Mouse (Mus musculus) heart, embryonic 11.5 days (tissue): ENCODE data around the gene BC055324. TPM values are rescaled to one million over a fixed set of nuclear protein-coding genes. Genes with fewer than 3 reads are reported as not detected.
A peak's percentile ranks its signal among the peaks of the same experiment; 100 is the strongest.

ENCODE experiments used
- ATAC-seq: fragments of 200-750 bp; cut with Nextera tagmentation; replicated peaks from 2 replicates; pipeline ENCODE4 v1.8.0; 2017; ENCODE audit warnings: moderate library complexity; ENCODE audit not compliant: insufficient number of reproducible peaks, low FRiP score, low TSS enrichment
- H3K27ac ChIP-seq: fragments of 300-500 bp; sonication (generic); 2 replicates; pipeline ENCODE4 v1.5.1; 2014; ENCODE audit warnings: mild to moderate bottlenecking, low read depth, low read length
- H3K27me3 ChIP-seq: fragments of 300-500 bp; sonication (generic); 2 replicates; pipeline ENCODE4 v1.6.1; 2014; ENCODE audit warnings: mild to moderate bottlenecking, low read length, mixed read lengths; ENCODE audit not compliant: control insufficient read depth, insufficient read depth
- H3K36me3 ChIP-seq: fragments of 300-500 bp; sonication (generic); 2 replicates; pipeline ENCODE4 v1.6.1; 2014; ENCODE audit warnings: mild to moderate bottlenecking, low read length, moderate library complexity, mixed read lengths; ENCODE audit not compliant: control insufficient read depth, insufficient read depth
- H3K4me1 ChIP-seq: fragments of 300-500 bp; sonication (generic); 2 replicates; pipeline ENCODE4 v1.6.1; 2014; ENCODE audit warnings: low read length; ENCODE audit not compliant: control insufficient read depth, insufficient read depth
- H3K4me2 ChIP-seq: fragments of 300-500 bp; sonication (generic); 2 replicates; pipeline ENCODE4 v1.6.1; 2014; ENCODE audit warnings: mild to moderate bottlenecking, moderate library complexity
- H3K4me3 ChIP-seq: fragments of 300-500 bp; sonication (generic); 2 replicates; pipeline ENCODE4 v1.5.1; 2014; ENCODE audit warnings: low read depth, low read length
- H3K9ac ChIP-seq: fragments of 300-500 bp; sonication (generic); 2 replicates; pipeline ENCODE4 v1.6.1; 2014; ENCODE audit warnings: mild to moderate bottlenecking, low read depth, low read length, moderate library complexity
- H3K9me3 ChIP-seq: fragments of 300-500 bp; sonication (generic); replicated peaks from 2 replicates; pipeline ENCODE4 v1.6.1; 2016; ENCODE audit warnings: low read length; ENCODE audit not compliant: control insufficient read depth
- WGBS: fragments of 180-500 bp; shearing (Covaris S2); extraction: QIAGEN DNeasy Blood & Tissue Kit; methylation state at CpG from one replicate; pipeline ENCODE4 v1.1.7; 2014; ENCODE audit not compliant: insufficient replicate concordance; 5-methylcytosine and 5-hydroxymethylcytosine counted together
- polyA plus RNA-seq: library from polyadenylated mRNA; unstranded; fragments of >200 nt; fragmentation: Nextera tagmentation; extraction: Ambion mirVana; gene quantifications from 2 replicates; pipeline ENCODE4 v1.2.1, GENCODE M21; 2014

The BC055324 gene
- polyA plus RNA-seq, 1 experiment from 2014 or later = 20.0 TPM

DNA sequence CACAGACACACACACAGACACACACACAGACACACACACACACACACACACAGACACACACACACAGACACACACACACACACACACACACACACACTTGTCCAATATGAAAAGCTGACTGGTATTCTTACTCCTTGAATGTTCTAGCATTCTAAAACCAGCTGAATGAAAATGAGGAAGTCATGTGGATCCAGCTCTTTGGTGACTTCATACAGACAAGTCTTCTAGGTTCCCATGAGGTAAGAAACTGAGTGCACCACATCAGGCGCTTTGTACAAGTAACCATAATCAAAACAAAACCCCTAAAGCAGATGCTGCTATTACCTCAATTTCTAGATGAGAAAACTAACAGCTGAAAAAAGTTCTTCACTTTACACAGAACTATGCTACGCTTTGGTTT, 19.5 kb downstream of the BC055324 start:
- 92% methylated on average over 2 of the region's 2 CpGs for WGBS
- Histone ChIP-seq H3K36me3 (no peaks in the 10 kb centered on the region), H3K9me3 (no peaks in the 10 kb centered on the region), H3K27ac (no peak overlapping the region), H3K4me3 (no peak overlapping the region), H3K4me1 (0 out of 2 replicates have a peak, but pooled peaks cover 2% of the 10 kb centered on the region), H3K4me2 (no peak overlapping the region), H3K9ac (no peak overlapping the region), H3K27me3 (no peaks in the 10 kb centered on the region)
- ATAC-seq = no peak

DNA sequence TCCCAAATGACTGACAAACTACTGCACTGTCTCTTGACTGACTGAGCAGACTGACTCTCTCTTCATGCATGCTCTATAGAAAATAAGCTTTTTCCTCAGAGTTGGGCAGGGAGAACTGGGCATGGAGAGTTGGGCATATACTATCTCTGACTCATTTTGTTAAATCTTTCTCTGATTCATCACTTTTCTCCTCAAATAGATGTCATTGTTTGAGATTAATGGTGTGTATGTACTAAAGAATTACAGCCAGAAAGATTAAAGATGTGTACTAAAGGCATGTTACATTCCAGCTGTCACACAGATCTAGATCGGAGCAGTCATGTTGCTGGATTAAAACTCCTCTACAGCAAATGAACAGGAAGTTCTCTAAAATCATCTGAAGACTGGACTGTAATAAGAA, 20.1 kb downstream of the BC055324 start:
- Histone ChIP-seq H3K9me3 (no peaks in the 10 kb centered on the region), H3K9ac (no peak overlapping the region), H3K27ac (no peak overlapping the region), H3K4me1 (0 out of 2 replicates have a peak, but pooled peaks cover 2% of the 10 kb centered on the region), H3K27me3 (no peaks in the 10 kb centered on the region), H3K4me3 (no peak overlapping the region), H3K4me2 (no peak overlapping the region), H3K36me3 (no peaks in the 10 kb centered on the region)
- WGBS = 88% methylated on average over 1 of the region's 1 CpGs
- no peak for ATAC-seq

DNA sequence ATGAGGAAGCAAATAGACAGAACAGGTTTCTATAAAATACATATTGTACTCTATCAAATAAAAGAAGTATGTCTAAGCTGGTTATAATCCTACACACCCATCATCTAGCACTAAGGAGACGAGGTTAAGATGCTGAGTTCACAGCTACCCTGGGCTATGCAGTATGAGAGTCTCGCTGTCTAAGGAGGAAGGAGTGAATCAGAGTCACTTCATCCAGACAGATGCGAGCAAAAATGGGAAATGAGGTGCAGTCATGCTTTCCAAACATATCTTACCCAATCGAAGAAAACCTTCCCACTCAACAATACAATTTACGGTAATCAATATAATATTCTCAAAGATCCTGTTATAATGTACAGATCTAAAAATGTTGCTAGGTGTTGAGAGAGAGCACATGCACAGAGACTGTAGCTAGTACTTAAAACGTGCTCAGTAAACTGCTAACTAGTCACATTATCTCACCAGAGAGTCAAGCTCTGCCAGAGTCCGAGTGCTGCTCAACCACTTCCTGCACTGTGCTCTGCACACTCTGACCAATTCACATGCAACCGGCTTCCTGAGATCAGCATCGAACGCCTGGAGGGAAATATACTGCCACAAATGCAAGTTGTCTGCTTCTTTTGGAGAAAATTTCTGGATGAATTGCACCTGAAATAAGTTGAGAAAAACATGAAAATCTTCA, 30.4 kb downstream of the BC055324 start:
- WGBS = 84% methylated on average over 10 of the region's 10 CpGs
- Histone ChIP-seq H3K4me3 (no peak overlapping the region), H3K27ac (no peak overlapping the region), H3K27me3 (no peaks in the 10 kb centered on the region), H3K4me1 (no peaks in the 10 kb centered on the region), H3K9ac (no peak overlapping the region), H3K36me3 (peaks cover 13% of the 10 kb centered on the region), H3K4me2 (no peak overlapping the region), H3K9me3 (no peaks in the 10 kb centered on the region)
- no peak for ATAC-seq

DNA sequence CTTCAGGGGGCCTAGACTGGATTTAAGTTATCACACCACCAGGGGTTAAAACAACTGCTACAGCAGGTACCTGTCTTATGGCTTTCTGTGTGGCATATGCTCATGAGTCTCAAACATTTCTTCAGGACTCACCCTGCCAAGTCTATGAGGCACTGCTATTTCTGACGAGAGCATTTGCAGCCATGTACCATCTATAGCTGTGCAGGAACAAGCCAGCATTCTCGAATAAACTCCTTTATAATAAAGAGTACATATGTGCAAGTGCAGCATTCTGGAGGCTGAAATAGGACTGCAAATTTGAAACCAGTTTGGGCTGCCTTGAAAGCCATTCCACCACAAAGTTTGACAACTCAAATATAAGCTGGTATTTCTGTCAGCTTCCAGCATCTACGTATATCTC, 36.6 kb downstream of the BC055324 start:
- Histone ChIP-seq H3K36me3 (peaks cover 18% of the 10 kb centered on the region), H3K4me1 (no peaks in the 10 kb centered on the region), H3K27me3 (no peaks in the 10 kb centered on the region), H3K9me3 (no peaks in the 10 kb centered on the region), H3K4me2 (no peak overlapping the region), H3K4me3 (no peak overlapping the region), H3K27ac (no peak overlapping the region), H3K9ac (no peak overlapping the region)
- WGBS = 85% methylated on average over 3 of the region's 3 CpGs
- no peak for ATAC-seq

DNA sequence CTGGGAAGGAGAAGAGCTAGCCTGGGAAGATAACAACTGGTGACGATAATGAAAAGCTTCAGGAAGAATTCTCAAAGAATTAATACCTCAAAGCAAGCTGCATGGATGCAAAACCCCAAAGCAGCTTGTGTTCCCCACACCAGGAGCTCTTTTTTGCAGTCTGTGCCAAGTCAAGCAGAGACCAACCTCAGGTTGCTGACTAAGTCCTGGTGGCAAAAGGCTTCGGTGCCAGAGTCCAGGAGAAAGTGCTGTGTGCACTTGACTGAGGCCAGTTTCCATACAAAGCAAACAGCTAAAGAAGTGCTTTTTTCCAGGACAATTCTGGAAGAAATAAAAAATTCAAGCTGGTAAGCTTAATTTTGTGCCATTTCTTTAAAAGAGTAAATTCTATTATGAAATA, 41.2 kb downstream of the BC055324 start:
- no peak for ATAC-seq
- no peaks in the 10 kb centered on the region for H3K27me3 ChIP-seq
- H3K27ac ChIP-seq = no peak overlapping the region
- no peak overlapping the region for H3K9ac ChIP-seq
- H3K9me3 ChIP-seq = no peaks in the 10 kb centered on the region
- no peaks in the 10 kb centered on the region for H3K4me1 ChIP-seq
- no peak overlapping the region for H3K4me2 ChIP-seq
- H3K4me3 ChIP-seq = no peak overlapping the region
- peaks cover 20% of the 10 kb centered on the region for H3K36me3 ChIP-seq
- 82% methylated on average over 2 of the region's 2 CpGs for WGBS

DNA sequence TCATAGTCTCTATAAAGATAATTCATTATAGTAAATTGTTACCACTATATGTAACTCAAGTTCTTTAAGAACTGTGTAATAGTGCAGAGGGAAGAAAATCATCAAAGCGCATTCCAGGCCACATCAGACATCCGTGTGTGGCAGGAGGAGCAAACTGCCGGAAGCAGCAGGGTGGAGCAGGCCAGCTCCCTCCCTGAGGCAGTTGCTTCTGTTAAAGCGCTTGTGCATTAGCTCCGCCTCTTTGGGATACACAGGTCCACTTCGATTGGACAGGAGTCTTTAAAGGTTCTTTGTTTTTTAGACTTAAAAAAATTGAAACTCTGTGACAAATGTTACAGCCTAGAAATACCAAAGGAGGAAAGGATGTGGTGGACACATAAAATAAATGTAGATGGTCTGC, 52.5 kb downstream of the BC055324 start:
- WGBS = 68% methylated on average over 6 of the region's 6 CpGs

DNA sequence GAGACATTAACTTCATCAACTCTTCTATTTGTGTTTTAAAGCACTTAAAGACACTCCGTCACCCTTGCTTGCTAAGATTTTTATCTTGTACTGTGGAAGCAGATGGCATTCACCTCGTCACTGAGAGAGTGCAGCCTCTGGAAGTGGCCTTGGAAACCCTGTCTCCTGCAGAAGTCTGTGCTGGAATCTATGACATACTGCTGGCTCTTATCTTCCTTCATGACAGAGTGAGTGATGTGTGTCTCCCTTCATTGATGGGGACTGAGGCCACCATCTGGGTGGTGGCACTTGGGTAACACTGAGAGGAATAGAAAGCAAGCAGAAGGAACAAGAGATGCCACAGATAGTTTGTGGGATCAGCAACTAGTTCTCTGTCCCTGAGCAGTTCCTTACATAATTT, 60.0 kb downstream of the BC055324 start:
- Histone ChIP-seq H3K4me2 (no peak overlapping the region), H3K36me3 (peaks cover 12% of the 10 kb centered on the region), H3K9me3 (no peaks in the 10 kb centered on the region), H3K9ac (no peak overlapping the region), H3K27me3 (no peaks in the 10 kb centered on the region), H3K4me1 (peaks cover 6% of the 10 kb centered on the region), H3K27ac (no peak overlapping the region), H3K4me3 (no peak overlapping the region)
- no peak for ATAC-seq
- WGBS = 46% methylated on average over 2 of the region's 2 CpGs

More for the DNA sequence above, 52.5 kb downstream of the BC055324 start:
- H3K9ac ChIP-seq = no peak overlapping the region
- no peak overlapping the region for H3K4me3 ChIP-seq
- no peak overlapping the region for H3K27ac ChIP-seq
- H3K36me3 ChIP-seq = peaks cover 23% of the 10 kb centered on the region
- H3K4me1 ChIP-seq = no peaks in the 10 kb centered on the region
- H3K9me3 ChIP-seq = no peaks in the 10 kb centered on the region
- no peak for ATAC-seq
- no peak overlapping the region for H3K4me2 ChIP-seq
- H3K27me3 ChIP-seq = no peaks in the 10 kb centered on the region

DNA sequence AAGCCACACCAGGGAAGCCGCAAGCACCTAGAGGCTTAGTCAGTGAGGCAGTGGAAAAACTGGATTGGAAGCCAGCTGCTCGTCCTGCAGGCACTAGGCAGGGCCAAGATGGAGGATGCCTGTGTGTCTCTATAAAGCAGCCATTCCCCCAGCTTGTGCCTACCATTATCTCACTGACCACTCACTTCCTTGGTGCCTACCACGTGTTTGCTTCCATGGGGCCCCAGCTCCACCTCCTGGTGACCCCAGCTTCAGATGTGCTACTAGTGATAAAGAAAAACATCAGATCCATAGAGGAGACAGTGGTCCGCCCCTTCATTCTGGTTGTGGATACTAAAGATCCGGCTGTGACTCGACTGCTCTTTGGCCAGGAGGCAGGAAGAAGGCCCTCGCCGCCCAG, 62.8 kb downstream of the BC055324 start:
- peaks cover 5% of the 10 kb centered on the region; the same call in 1 of the 2 replicates for H3K36me3 ChIP-seq
- WGBS = 78% methylated on average over 8 of the region's 8 CpGs

DNA sequence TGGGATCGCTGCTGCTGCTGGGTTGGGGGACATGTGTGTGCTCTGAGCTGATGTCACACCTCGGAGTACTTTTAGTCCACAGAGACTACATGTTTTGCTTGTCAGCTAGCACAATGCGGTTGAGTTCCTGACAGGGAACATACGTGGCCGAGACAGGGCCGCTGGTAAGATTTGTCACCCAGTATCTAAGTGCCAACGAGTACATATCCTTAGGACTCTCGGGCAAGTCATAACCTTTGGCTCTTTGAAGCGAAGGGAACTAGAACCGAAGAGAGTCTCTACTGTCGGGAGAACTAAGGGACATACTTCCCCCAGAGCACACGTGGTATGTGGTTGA, 64.2 kb downstream of the BC055324 start:
- peaks cover 6% of the 10 kb centered on the region for H3K4me1 ChIP-seq
- peak overlapping the region; percentile 99 for H3K4me3 ChIP-seq
- H3K36me3 ChIP-seq = peaks cover 3% of the 10 kb centered on the region; the same call in 1 of the 2 replicates
- no peak overlapping the region for H3K27ac ChIP-seq
- peak overlapping the region; percentile 78 for H3K4me2 ChIP-seq
- WGBS = 6% methylated on average over 12 of the region's 12 CpGs
- H3K9me3 ChIP-seq = no peaks in the 10 kb centered on the region
- H3K27me3 ChIP-seq = no peaks in the 10 kb centered on the region
- 0 out of 2 replicates have a peak, but pooled peaks have one; percentile 5 for ATAC-seq
- H3K9ac ChIP-seq = peak overlapping the region; percentile 96

More for the DNA sequence above, 62.8 kb downstream of the BC055324 start:
- no peaks in the 10 kb centered on the region for H3K9me3 ChIP-seq
- no peak overlapping the region for H3K27ac ChIP-seq
- no peak for ATAC-seq
- no peak overlapping the region for H3K4me2 ChIP-seq
- H3K9ac ChIP-seq = no peak overlapping the region
- H3K4me1 ChIP-seq = peaks cover 6% of the 10 kb centered on the region
- H3K27me3 ChIP-seq = no peaks in the 10 kb centered on the region
- no peak overlapping the region for H3K4me3 ChIP-seq
